In the genomic region with DNA sequence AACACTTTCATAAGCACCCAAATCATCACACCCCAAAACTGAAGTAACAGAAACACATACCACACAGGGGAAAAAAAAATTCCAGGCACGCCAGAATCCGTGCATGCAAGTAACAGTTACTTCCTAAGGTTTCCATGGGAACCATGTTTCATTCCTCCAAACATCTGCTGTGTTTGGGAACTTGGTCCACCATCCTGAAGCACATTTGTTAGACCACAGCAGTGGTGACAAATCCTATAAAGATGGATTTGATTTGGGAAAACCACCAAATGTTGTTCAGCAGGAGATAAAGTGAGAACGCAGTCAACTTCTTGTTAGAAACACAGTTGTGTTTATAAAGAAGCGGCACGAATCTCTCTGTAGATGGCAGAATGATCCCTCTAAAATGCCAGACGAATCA, we compare ENCODE assay signal across 17 mouse cellular contexts.
DNase-seq lines count a peak whose midpoint lies in the region; ATAC-seq and TF ChIP-seq lines count a peak whose summit lies in the region.
"Had no signal": no experiment of that assay in that cellular context is flagged by ENCODE, and none has a peak within 500 bp of the region (broad histone marks: within the 10 kb centered on the region; RNA-seq: fewer than 3 reads in every experiment).

No protein-coding gene starts in this region.

- no peak overlapping the region for H3K9ac ChIP-seq in hindbrain, postnatal 0 days (replicated peaks; ENCODE audit: low read length)
- H3K9ac ChIP-seq in hindbrain, embryonic 13.5 days: no peak overlapping the region
- H3K9ac ChIP-seq: forebrain, embryonic 12.5 days; liver, embryonic 12.5 days; lung, embryonic 15.5 days had no signal

- no peaks in the 10 kb centered on the region for H3K27me3 ChIP-seq in hindbrain, postnatal 0 days (ENCODE audit: insufficient read depth, low read length)
- H3K27me3 ChIP-seq in hindbrain, embryonic 13.5 days: no peaks in the 10 kb centered on the region
- H3K27me3 ChIP-seq: forebrain, embryonic 12.5 days; liver, embryonic 12.5 days; lung, embryonic 15.5 days had no signal

- intact Hi-C loops in left cerebral cortex, postnatal 25 days (cut with DNase I): loop anchor here (10.0 kb wide), 1 partner anchor 130 kb away; no protein-coding TSS in a partner anchor

- DNase-seq in hindbrain, postnatal 0 days (ENCODE audit: low spot score): peak; percentile 48
- peak; percentile 86 for DNase-seq in brain, adult 2 months (ENCODE audit: low read depth, low spot score)
- peak; percentile 59 for DNase-seq in brain, embryonic 18.5 days (ENCODE audit: low read depth, low spot score)
- DNase-seq in left cerebral cortex, postnatal 25 days (ENCODE audit: low spot score in 2 of 2): peak; percentile 46 to 81
- no peak for DNase-seq in thymus, postnatal 4 days
- DNase-seq: adrenal gland, adult 8-10 months; cerebellum, adult 9-10 months; gastrocnemius, postnatal 36 days had no signal

- no peaks in the 10 kb centered on the region for H3K9me3 ChIP-seq in hindbrain, postnatal 0 days (ENCODE audit: low read length)
- H3K9me3 ChIP-seq in hindbrain, embryonic 13.5 days: no peaks in the 10 kb centered on the region
- H3K9me3 ChIP-seq: forebrain, embryonic 12.5 days; liver, embryonic 12.5 days; lung, embryonic 15.5 days had no signal

- no peak overlapping the region for H3K4me2 ChIP-seq in hindbrain, postnatal 0 days (ENCODE audit: low read depth, low read length)
- no peak overlapping the region for H3K4me2 ChIP-seq in hindbrain, embryonic 13.5 days
- H3K4me2 ChIP-seq: forebrain, embryonic 12.5 days; heart, embryonic 11.5 days; liver, embryonic 12.5 days; lung, embryonic 15.5 days had no signal

- no peaks in the 10 kb centered on the region for H3K4me1 ChIP-seq in hindbrain, postnatal 0 days (ENCODE audit: insufficient read depth, low read length)
- H3K4me1 ChIP-seq in hindbrain, embryonic 13.5 days (replicated peaks): peaks cover 11% of the 10 kb centered on the region; the same call in 1 of the 2 replicates
- H3K4me1 ChIP-seq: liver, embryonic 12.5 days had no signal

- no peak for ATAC-seq in hindbrain, postnatal 0 days
- ATAC-seq in hindbrain, embryonic 13.5 days (ENCODE audit: low FRiP score): no peak
- ATAC-seq in CD4-positive, CD25-positive, alpha-beta regulatory T cell, adult 4 months: no peak
- ATAC-seq: inflammation-experienced regulatory T-cells, adult 6 months; liver, embryonic 12.5 days; midbrain, embryonic 16.5 days had no signal

- H3K4me3 ChIP-seq in hindbrain, postnatal 0 days (ENCODE audit: low read length): no peak overlapping the region
- no peak overlapping the region for H3K4me3 ChIP-seq in hindbrain, embryonic 13.5 days
- H3K4me3 ChIP-seq: forebrain, embryonic 12.5 days; liver, embryonic 12.5 days; lung, embryonic 15.5 days had no signal

- H3K27ac ChIP-seq in hindbrain, postnatal 0 days: no peak overlapping the region
- no peak overlapping the region for H3K27ac ChIP-seq in hindbrain, embryonic 13.5 days
- H3K27ac ChIP-seq: forebrain, embryonic 12.5 days; liver, embryonic 12.5 days; lung, embryonic 15.5 days; stomach, postnatal 0 days had no signal

- no peak for TF ChIP-seq CTCF in hindbrain, postnatal 0 days (IDR thresholded peaks at IDR 0.05; ENCODE audit: low read depth)

- no peaks in the 10 kb centered on the region for H3K36me3 ChIP-seq in hindbrain, postnatal 0 days (ENCODE audit: insufficient read depth, low read length)
- H3K36me3 ChIP-seq in hindbrain, embryonic 13.5 days: no peaks in the 10 kb centered on the region
- H3K36me3 ChIP-seq: forebrain, embryonic 12.5 days; liver, embryonic 12.5 days; lung, embryonic 15.5 days had no signal

- WGBS in hindbrain, postnatal 0 days: 55% methylated on average over 6 of the region's 6 CpGs
- WGBS in hindbrain, embryonic 13.5 days: 77% methylated on average over 6 of the region's 6 CpGs
